Mouse (Mus musculus): ENCODE measurements around the gene Ush2a.

GRCm38 (mm10) chr1:189007980-189008324 is 746.1 kb downstream of the Ush2a start:
- TF ChIP-seq CTCF (IDR thresholded peaks at IDR 0.05; ENCODE audit: insufficient read depth, low read depth, low read length) (no peak), POLR2A (IDR thresholded peaks at IDR 0.05; ENCODE audit: insufficient read depth, low read depth, low read length) (no peak)

Measured in olfactory bulb, adult 2 months (tissue).